Mouse (Mus musculus) right cerebral cortex, postnatal 14 days (tissue): Measurements from ENCODE around the gene Ssh2.
A peak's percentile ranks its signal among the peaks of the same experiment; 100 is the strongest.
"Not testable (repeated sequence)": the region's sequence is repeated elsewhere in the genome, so short reads cannot be mapped to it uniquely, and the experiment has no call there.

ENCODE experiments used
- DNase-seq: peaks from one replicate; pipeline ENCODE4 v3.0.0; 2022

Ssh2 gene

DNA sequence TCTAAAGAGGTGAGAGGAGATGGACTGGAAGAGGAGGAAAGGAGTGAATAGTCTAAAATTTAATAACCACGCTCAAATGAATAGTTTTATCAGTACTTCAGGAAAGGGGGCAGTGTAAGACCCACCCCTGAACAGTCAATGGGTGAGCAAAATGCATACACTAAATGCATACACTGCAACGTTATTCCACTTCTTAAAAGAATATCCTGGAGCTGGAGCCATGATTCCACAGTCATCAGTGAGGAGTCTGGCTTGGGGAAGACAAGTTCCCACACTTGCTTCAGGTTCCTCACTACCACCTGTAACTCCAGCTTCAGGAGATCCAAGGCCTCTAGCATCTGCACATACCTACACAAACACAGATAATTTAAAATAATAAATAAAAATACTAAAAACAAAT is 133.6 kb downstream of the Ssh2 start:
- no peak for DNase-seq

DNA sequence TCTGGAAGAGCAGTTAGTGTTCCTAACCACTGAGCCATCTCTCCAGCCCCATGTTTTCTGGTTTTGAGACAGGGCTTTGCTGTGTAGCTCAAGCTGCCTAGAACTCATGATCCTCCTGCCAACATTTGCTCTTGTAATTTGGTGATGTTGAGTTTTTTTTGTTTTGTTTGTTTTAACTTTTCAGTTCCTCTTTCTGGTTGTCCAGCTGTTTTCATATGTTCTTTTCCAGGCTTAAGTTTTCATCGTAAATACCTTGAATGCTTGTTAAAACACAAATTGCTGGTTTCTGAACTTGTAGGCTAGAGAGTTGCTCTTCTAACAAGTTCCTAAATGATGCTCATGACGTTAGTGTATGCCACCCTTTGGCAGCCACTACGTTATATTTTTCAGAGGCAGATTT is 139.0 kb downstream of the Ssh2 start:
- no peak for DNase-seq

GRCm38 (mm10) chr11:77357839-77358238 is 141.8 kb downstream of the Ssh2 start:
- DNase-seq = no peak

DNA sequence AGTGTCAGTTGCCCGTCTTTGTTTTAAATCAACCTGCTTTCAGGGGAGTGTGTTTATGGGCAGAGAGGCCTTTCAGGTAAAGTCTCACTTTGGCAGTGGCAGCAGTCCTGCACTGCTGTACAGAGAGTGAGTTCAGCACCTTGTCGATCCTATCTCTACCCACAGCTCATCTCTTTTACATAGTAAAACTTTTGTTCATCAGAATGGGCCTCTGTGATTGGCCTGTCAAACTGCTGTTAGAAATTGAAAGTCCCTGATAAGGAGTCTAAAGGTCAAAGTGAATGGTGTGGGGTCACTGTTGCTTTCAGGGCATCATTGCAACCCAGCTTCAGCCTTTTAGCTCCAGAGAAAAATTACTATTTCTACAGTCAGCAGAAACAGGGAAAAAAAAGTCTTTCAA is 147.4 kb downstream of the Ssh2 start:
- no peak for DNase-seq

GRCm38 (mm10) chr11:77364376-77364775 is 148.3 kb downstream of the Ssh2 start:
- DNase-seq = no peak

DNA sequence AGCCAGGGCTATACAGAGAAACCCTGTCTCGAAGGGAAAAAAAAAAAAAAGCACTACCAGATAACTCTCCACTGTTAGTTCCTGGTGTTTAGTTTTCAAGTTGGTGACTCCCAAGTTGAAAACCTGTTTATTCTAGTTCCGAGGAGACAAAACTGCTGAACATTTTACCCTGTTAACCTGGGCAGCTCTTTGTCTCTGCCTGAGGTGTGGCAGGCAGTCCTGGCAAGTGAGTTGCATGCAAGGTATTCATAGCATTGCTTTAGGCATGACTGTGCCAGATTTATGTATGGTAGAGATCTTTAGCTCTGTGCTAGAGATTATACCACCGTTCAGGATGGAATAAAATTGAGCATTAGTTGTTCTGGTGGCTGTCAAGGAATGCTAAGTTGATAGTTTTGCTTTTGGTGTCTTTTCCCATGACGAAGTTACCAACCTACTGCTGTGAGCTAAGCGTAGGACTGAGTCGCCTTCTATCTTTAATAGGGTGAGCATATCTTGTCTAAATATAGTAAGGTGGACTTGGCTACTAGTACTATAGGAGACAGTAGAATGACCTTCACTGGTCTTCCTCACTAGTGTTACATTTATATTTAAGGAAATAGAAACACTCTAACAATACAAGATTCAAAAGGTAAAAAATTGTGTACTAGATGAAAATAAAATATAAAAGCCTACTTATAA is 149.8 kb downstream of the Ssh2 start:
- DNase-seq = no peak

DNA sequence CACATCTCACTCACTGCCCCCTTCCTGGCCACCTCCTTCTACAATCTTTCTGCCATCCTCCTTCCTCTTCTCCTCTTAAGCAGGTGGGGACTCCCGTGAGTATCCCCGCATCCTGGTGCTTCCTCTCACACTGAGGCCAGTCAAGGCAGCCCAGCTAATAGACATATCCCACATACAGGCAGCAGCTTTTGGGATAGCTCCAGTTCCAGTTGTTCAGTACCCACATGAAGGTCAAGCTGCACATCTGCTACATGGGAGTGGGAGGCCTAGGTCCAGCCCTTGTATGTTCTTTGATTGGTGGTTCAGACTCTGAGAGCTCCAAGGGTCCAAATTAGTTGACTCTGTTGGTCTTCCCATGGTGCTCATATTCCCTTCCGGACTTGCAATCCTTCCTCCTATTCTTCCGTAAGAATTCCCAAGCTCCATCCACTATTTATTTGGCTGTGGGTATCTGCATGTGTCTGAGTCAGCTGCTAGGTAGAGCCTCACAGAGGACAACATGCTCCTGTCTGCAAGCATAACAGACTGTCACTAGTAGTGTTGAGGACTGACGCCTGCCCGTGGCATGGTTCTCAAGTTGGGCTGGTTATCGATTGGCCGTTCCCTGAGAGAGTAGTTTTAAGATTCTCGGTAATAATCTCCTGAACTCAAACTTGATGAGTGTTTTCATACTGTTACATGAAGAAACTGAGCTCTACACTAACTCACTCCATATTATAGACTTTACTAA is 151.6 kb downstream of the Ssh2 start:
- DNase-seq = no peak

GRCm38 (mm10) chr11:77369188-77369840 is 153.2 kb downstream of the Ssh2 start:
- DNase-seq = no peak

GRCm38 (mm10) chr11:77369841-77370191 is 153.7 kb downstream of the Ssh2 start:
- DNase-seq = no peak

- DNase-seq = no peak
Measured at GRCm38 (mm10) chr11:77371088-77371487, 155.0 kb downstream of the Ssh2 start.

GRCm38 (mm10) chr11:77371696-77372095 is 155.6 kb downstream of the Ssh2 start:
- DNase-seq = no peak

DNA sequence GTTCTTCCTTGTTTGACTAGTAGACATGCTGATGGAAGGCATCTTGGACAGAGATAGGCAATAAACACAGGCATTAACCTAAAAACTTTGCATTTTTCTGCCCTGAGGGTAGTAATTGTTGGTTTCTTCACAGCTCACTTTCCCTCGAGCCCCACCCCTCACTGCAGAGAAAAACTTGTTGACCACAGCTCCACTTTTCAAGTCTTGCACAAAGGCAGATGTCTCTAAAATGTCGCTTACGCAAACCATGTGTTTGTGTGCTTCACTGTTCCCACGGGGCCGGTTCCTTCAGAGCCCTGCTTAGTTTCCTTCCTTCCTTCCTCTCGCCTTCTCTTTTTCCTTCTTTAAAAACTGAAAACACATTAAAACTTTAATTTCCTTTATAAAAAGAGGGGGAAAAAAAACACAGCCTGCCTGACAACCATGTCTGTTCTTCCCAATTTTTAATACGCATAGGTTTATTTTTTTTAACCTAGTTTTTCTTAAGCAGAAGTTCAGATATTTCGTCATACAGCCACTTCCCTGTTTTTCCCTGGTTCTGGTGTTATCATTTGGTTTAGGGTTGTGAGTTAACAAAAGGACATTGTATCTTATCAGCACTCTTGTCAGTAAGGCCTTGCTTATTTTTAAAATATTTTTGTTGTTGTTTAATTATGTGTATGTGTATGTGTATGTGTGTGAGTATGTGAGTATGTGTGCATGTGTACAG is 156.3 kb downstream of the Ssh2 start:
- DNase-seq = peak; percentile 7

DNA sequence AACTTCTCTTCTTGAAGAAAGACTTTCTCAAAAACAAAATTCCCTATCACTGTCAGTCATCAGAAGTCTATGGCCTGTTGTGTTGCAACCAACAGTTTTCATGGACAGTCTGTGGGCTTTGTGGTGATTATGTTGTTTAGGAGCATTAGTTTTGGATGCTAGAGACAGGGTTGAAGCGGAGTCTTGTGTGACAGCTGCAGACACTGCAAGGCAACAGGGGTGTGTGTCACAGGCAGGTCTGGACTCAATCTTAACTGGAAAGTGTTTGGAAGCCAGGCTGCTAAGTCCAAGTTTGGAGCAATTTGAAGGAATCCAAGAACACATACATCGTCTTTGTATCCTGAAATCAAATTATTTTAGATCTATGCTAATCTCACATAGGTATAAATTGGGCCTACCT is 162.5 kb downstream of the Ssh2 start:
- DNase-seq = no peak

DNA sequence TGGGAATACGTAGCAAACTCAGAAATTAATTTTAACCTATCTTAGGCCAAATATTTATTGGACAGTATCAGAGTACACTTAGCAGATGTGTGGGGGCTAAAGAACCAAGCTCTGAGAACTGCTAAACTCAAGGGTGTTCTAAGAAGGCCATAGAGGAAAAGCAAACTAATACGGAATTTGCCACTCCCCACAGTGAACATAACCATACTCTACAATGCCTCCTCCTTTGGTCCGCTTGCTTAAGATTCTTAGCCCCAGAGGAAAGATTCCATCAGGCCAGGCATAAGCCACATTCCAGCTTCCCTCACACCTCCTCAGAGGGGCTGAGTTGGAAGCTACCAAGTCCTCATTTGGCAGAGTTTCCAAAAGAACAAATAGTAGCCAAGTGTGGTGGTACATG is 165.1 kb downstream of the Ssh2 start:
- DNase-seq = no peak

- DNase-seq = no peak
Measured at GRCm38 (mm10) chr11:77384151-77384550, 168.1 kb downstream of the Ssh2 start.

GRCm38 (mm10) chr11:77385706-77386690 is 169.9 kb downstream of the Ssh2 start:
- DNase-seq = no peak

DNA sequence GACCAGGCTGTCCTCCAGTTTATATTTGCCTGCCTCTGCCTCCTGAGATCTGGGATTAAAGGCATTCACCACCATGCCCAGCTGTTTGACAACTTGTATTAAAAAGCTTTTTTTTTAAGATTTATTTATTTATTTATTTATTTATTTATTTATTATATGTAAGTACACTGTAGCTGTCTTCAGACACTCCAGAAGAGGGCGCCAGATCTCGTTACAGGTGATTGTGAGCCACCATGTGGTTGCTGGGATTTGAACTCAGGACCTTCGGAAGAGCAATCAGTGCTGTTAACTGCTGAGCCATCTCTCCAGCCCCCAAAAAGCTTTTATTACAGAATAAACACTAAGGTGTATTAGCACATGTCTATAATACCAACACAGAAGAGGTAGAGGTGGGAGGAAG is 172.1 kb downstream of the Ssh2 start:
- not testable (repeated sequence) for DNase-seq

DNA sequence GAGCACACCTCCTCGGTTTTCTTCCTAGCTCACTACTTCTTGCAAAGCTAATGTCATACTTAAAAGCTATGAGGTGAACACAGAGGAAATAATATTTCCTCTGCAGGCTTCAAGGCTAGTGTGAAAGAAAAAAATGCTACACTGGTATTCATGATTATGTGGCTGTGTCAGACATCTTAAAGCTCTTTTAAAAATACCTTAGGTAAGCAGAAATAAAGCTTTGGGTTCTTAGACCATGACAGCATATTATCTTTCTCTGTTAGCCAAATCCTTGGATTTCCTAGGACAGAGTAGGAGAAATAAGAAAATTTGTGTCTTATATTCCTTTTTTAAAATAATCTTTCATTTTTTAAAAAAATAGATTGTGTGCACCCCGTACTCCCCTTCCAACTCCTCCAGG is 179.5 kb downstream of the Ssh2 start:
- no peak for DNase-seq

DNA sequence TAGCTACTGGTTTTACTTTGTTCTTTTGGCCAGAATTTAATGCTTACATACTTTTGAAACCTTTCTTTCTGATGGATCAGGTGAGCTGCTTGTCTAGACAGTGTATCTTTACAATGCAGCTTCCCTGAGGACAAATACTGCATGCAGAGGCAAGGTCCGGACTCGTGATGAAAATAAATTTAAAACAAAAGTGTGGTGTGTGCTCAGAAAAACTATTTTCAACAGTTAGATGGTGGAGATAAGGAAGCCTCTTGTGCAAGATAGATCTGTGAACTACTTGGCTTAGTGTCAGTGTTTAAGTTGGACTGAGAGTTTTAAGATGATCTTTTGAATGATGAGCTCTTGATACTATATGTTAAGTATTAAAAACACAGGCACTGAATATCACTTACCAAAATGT is 186.4 kb downstream of the Ssh2 start:
- DNase-seq = no peak

DNA sequence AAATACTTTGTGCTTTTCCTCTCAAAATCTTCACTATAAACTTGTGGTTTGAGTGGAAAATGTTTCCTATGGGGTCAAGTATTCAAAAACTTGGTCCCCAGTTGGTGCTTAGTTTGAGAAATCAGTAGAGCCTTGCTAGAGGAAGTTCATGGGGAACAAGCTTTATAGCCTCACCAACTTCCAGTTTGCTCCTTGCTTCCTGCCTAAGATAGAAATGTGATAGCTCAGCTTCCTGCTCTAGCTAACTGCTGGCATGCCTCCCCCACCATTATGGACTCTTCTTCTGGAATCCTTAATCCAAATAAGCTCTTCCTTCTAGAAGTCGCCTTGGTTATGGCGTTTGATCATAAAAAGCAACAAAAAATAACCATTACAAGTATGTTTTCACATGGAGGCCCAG is 190.2 kb downstream of the Ssh2 start:
- no peak for DNase-seq

DNA sequence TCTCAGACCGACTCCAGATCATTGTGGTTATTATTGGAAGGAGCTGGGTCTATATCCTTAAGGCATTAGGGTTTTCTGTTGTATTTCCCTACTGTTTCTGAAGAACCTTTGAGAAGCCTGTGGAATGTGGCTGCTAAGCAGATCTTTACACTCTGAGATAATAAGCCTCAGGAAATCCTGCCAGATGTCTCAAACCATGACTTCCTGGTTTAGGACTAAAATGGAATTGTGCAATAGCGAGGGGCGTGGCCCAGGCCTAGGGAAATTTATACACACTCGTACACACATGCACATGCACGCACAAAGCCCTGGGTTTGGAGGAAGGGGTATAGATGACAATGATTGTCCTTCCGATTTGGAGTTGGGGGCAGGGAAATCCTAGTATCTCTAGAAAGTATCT is 193.8 kb downstream of the Ssh2 start:
- DNase-seq = peak; percentile 20

DNA sequence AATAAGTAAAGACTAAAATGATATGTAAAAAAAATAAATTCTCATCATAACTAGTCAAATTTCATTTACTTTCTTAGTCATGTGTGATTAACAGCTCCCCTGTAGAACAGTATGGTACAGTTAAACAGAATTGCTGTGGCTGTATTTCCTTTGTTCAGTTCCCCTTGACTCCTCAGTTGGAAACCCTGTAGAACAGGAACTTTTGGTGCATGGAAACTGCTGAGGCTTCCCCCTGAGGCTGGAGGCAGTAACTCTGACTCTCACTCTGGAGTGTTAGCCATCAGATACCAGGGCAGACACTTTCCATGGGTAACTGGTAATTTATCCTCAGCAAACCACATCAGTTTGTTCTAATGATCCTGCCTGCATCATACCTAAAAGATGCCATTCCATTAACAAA is 195.2 kb downstream of the Ssh2 start:
- no peak for DNase-seq
